Mouse (Mus musculus) Patski (cell line): ENCODE measurements at regions not wholly inside any gene's neighbourhood (a gene's known extent, or its start where the extent isn't known, plus 50 kb on each side); places are given as distances from the start of the nearest gene placed in this dataset.

ENCODE experiments used
- ATAC-seq: fragments of 100-300 bp; one replicate; pipeline ENCODE4 v1.8.0; 2021
- CTCF ChIA-PET: fragments of 350-600 bp; sonication (Branson Sonifier 250); formaldehyde crosslinking; loops from one replicate; lab custom pipeline; 2022; ENCODE audit warnings: inconsistent platforms; lab: Charles Lee
- POLR2A ChIA-PET: fragments of 350-600 bp; sonication (Branson Sonifier 250); formaldehyde crosslinking; loops from one replicate; lab custom pipeline; 2022; ENCODE audit warnings: antibody characterized with exemption, inconsistent platforms; lab: Charles Lee
- DNase-seq: peaks from one replicate; pipeline ENCODE4 v3.0.0-alpha.2; 2011; ENCODE audit warnings: low read depth, low spot score
- H3K27me3 ChIP-seq: fragments of 371-371 bp; one replicate; pipeline ENCODE4 v1.5.1; 2021
- CTCF ChIP-seq: fragments of 100-300 bp; IDR thresholded peaks from one replicate; pipeline ENCODE4 v1.5.1; 2021
- in situ Hi-C: fragments of 300-500 bp; cut with MboI; formaldehyde crosslinking; loops from 3 replicates; pipeline ENCODE4 v1.11.1; 2018; ENCODE audit warnings: low pct_unique_long_range_greater_than_20kb, mixed read lengths

GRCm38 (mm10) chr13:37562141-37562540 is 216.1 kb upstream of the Rreb1 start:
- in situ Hi-C loops: no loop called here
- no peaks in the 10 kb centered on the region for H3K27me3 ChIP-seq
- ChIA-PET CTCF (interaction anchor here (1.0 kb wide), 1 partner anchor 10 kb away, joined by 3 read pairs; no protein-coding TSS in a partner anchor), POLR2A (interaction anchor here (0.7 kb wide), 1 partner anchor 10 kb away, joined by 3 read pairs; no protein-coding TSS in a partner anchor)
- TF ChIP-seq CTCF: no peak
- ATAC-seq (no peak), DNase-seq (no peak)

- no peak for DNase-seq
- no peak for ATAC-seq
- ChIA-PET POLR2A (interaction anchor here (0.7 kb wide), 1 partner anchor 10 kb away, joined by 3 read pairs; no protein-coding TSS in a partner anchor), CTCF (interaction anchor here (1.0 kb wide), 1 partner anchor 10 kb away, joined by 3 read pairs; no protein-coding TSS in a partner anchor)
- H3K27me3 ChIP-seq: no peaks in the 10 kb centered on the region
- in situ Hi-C loops: no loop called here
- no peak for TF ChIP-seq CTCF
Measured at GRCm38 (mm10) chr13:37562652-37563051, 215.5 kb upstream of the Rreb1 start.

DNA sequence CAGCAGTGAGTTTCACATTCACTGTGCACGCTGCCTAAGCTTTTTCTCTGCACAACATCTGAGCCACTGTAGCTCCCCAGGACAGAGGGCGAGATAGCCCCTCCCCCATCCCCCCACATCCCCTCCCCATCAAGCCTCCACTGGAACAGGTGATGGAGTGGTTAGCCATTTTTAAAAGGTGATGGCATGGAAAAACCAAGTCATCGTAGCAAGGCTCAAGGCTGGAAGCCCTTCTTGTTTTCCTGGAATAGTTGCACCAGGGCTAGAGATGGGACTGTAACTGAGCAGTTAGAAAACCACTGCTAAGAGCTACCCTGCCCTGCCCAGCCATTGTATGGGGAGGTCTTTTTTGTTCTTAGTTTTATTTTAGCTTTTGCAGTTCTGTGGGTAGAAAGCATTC is 209.1 kb upstream of the Rreb1 start:
- ChIA-PET POLR2A (no interaction called here), CTCF (no interaction called here)
- no peak for ATAC-seq
- TF ChIP-seq CTCF: no peak
- DNase-seq: no peak
- no peaks in the 10 kb centered on the region for H3K27me3 ChIP-seq
- in situ Hi-C loops: no loop called here

GRCm38 (mm10) chr13:37569486-37569885 is 208.7 kb upstream of the Rreb1 start:
- ChIA-PET CTCF (no interaction called here), POLR2A (no interaction called here)
- DNase-seq (no peak), ATAC-seq (no peak)
- in situ Hi-C loops: no loop called here
- H3K27me3 ChIP-seq: no peaks in the 10 kb centered on the region
- no peak for TF ChIP-seq CTCF

- ChIA-PET CTCF (no interaction called here), POLR2A (no interaction called here)
- ATAC-seq: no peak
- DNase-seq: no peak
- H3K27me3 ChIP-seq: peaks cover 4% of the 10 kb centered on the region
- in situ Hi-C loops: no loop called here
- TF ChIP-seq CTCF: no peak
Measured at GRCm38 (mm10) chr13:37572983-37573382, 205.2 kb upstream of the Rreb1 start.

DNA sequence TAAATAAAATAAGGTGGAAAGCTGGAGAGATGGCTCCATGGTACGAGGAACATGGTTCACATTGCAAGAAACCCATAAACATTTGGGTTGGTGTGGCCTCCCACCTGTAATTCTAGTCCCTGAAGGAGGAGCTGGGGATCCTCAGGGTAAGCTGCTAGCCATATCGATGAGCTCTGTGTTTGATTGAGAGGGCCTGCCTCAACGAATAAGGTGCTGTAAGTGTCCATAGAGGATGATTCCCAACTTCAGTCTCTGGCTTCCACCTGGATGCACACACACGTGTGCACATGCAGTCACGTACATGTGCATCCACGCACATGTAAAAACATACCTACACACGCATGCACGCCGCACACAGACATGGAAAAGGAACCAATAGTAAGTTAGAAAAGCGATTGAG is 199.0 kb upstream of the Rreb1 start:
- DNase-seq (no peak), ATAC-seq (no peak)
- no peak for TF ChIP-seq CTCF
- ChIA-PET CTCF (no interaction called here), POLR2A (no interaction called here)
- in situ Hi-C loops: no loop called here
- peaks cover 4% of the 10 kb centered on the region for H3K27me3 ChIP-seq

DNA sequence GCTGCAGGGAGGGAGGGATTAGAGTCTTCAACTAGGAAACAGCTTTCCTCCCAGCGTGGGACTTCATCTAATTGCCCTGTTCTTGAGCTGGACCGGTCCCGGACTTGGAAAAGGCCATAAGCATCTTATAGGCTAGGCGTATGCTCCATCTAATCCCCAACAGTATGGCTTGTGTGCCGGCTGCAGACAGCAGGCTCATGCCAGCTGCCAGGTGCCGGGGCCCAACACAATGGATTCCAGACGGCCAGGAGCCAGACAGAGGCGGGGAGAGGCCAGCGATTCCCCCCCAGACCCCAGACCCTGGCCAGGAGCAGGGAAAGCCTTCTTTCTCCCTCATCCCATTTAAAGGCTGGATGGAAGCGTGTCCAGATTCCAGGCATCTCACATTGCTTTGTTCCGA is 198.4 kb upstream of the Rreb1 start:
- in situ Hi-C loops: no loop called here
- no peak for TF ChIP-seq CTCF
- ChIA-PET CTCF (no interaction called here), POLR2A (interaction anchor here (0.6 kb wide), 1 partner anchor 96 kb away, joined by 3 read pairs; no protein-coding TSS in a partner anchor)
- DNase-seq: no peak
- peaks cover 4% of the 10 kb centered on the region for H3K27me3 ChIP-seq
- no peak for ATAC-seq

DNA sequence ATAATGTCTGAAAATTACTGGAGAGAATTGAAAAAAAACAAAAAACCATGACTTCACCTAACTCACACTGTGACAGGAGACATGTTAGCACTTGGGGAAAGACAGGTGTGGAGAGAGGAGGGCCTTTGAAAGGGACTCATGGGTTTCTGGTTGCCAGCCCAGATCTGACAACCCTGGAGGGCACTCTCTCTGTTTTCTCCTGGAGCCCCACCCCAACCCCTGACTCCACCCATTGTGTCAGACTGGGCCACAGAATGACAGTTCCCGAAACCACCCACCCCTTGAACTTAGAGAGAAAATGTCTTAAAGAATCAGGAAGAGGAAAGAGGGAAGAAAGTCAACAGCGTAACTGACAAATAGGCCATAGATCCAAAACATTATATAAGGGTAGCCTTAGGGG is 197.4 kb upstream of the Rreb1 start:
- peaks cover 4% of the 10 kb centered on the region for H3K27me3 ChIP-seq
- in situ Hi-C loops: no loop called here
- no peak for TF ChIP-seq CTCF
- ATAC-seq: no peak
- ChIA-PET POLR2A (no interaction called here), CTCF (no interaction called here)
- DNase-seq: no peak

- POLR2A ChIA-PET: no interaction called here
Measured at GRCm38 (mm10) chr13:37581374-37581773, 196.8 kb upstream of the Rreb1 start.

DNA sequence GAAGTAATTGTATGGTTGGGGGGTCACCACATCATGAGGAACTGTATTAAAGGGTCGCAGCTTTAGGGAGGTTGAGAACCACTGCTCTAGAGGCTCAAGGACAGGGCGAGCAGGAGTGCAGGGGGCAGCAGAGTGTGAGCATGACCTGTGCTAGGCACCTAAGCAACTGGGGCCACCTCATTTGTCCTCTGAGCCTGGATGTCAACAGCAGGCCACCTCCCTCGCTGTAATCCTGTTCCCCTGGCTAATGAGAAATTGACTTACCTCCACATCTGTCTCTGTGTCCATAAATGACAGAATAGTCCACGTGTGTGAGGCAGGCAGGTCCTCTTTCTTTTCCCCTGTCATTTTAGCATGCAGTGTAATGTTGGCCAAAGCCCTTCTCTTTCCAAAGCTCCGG is 192.7 kb upstream of the Rreb1 start:
- ATAC-seq: no peak
- CTCF ChIA-PET: no interaction called here
- in situ Hi-C loops: no loop called here
- DNase-seq: no peak
- H3K27me3 ChIP-seq: peaks cover 13% of the 10 kb centered on the region
- POLR2A ChIA-PET: no interaction called here
- no peak for TF ChIP-seq CTCF

More at GRCm38 (mm10) chr13:37581374-37581773, 196.8 kb upstream of the Rreb1 start:
- DNase-seq (no peak), ATAC-seq (no peak)
- CTCF ChIA-PET: no interaction called here
- no peak for TF ChIP-seq CTCF
- H3K27me3 ChIP-seq: peaks cover 4% of the 10 kb centered on the region
- in situ Hi-C loops: no loop called here

DNA sequence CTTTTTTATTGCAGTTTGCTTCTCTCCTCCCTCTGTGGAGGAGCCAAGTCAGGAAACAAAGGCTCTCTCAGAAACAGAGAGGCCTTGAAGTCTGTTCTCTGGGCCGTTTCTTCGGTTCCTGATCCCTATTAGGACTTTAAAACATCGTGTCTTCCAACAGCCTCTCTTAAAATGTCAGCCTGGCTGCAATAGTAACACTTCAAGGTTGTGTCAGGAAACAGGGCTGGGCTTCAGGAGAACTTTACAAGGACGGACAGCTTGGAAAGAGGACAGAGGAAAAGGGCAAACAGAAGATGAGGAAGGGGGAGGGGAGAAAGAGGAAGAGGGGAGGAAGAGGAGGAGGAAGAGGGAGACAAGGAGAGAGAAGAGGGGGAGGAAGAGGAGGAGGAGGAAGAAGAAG is 191.7 kb upstream of the Rreb1 start:
- ChIA-PET POLR2A (interaction anchor here (0.6 kb wide), 1 partner anchor 221 kb away, joined by 4 read pairs; no protein-coding TSS in a partner anchor), CTCF (no interaction called here)
- H3K27me3 ChIP-seq: peaks cover 13% of the 10 kb centered on the region
- in situ Hi-C loops: no loop called here
- ATAC-seq (no peak), DNase-seq (no peak)
- TF ChIP-seq CTCF: no peak

GRCm38 (mm10) chr13:37587911-37588310 is 190.3 kb upstream of the Rreb1 start:
- CTCF ChIA-PET: no interaction called here
- no peak for ATAC-seq
- no peak for TF ChIP-seq CTCF
- in situ Hi-C loops: no loop called here
- POLR2A ChIA-PET: no interaction called here
- DNase-seq: no peak
- peaks cover 13% of the 10 kb centered on the region for H3K27me3 ChIP-seq
